Mouse (Mus musculus) liver, adult 2 months (tissue): ENCODE results near the gene Paxx. TPM values are rescaled to one million over a fixed set of nuclear protein-coding genes. Genes with fewer than 3 reads are reported as not detected.

Experiments used
- DNase-seq: peaks from one replicate; pipeline ENCODE4 v3.0.0-alpha.2; 2011; ENCODE audit warnings: low read depth, low spot score; ENCODE audit errors: extremely low read depth
- H3K27ac ChIP-seq: fragments of 200-500 bp; replicated peaks from 2 replicates; pipeline ENCODE4 v1.5.1; 2012; ENCODE audit warnings: low read depth, mild to moderate bottlenecking, control low read depth, inconsistent platforms, low read length; ENCODE audit not compliant: insufficient read depth
- H3K27me3 ChIP-seq: fragments of 200-500 bp; 2 replicates; pipeline ENCODE4 v1.6.1; 2012; ENCODE audit warnings: mild to moderate bottlenecking, moderate library complexity, low read length, inconsistent platforms; ENCODE audit not compliant: control insufficient read depth, insufficient read depth
- H3K36me3 ChIP-seq: fragments of 200-500 bp; 2 replicates; pipeline ENCODE4 v1.6.1; 2012; ENCODE audit warnings: low read length, inconsistent platforms; ENCODE audit not compliant: control insufficient read depth, insufficient read depth
- H3K4me1 ChIP-seq: fragments of 200-500 bp; 2 replicates; pipeline ENCODE4 v1.6.1; 2011; ENCODE audit warnings: low read length; ENCODE audit not compliant: control insufficient read depth, insufficient read depth
- H3K4me3 ChIP-seq: fragments of 200-500 bp; 2 replicates; pipeline ENCODE4 v1.5.1; 2011; ENCODE audit warnings: low read depth, mild to moderate bottlenecking, control low read depth, low read length, moderate library complexity; ENCODE audit not compliant: insufficient read depth
- H3K79me2 ChIP-seq: fragments of 200-500 bp; 2 replicates; pipeline ENCODE4 v1.6.1; 2012; ENCODE audit warnings: inconsistent platforms, mild to moderate bottlenecking, low read length, moderate library complexity; ENCODE audit not compliant: control insufficient read depth, insufficient read depth
- H3K9ac ChIP-seq: fragments of 200-500 bp; 2 replicates; pipeline ENCODE4 v1.6.1; 2012; ENCODE audit warnings: low read depth, mild to moderate bottlenecking, control low read depth, inconsistent platforms, low read length
- CTCF ChIP-seq: fragments of 200-500 bp; IDR thresholded peaks from 2 replicates; pipeline ENCODE4 v1.5.1; 2011; ENCODE audit warnings: low read depth, low read length, control low read depth
- POLR2A ChIP-seq: fragments of 200-500 bp; IDR thresholded peaks from 2 replicates; pipeline ENCODE4 v1.6.1; 2011; ENCODE audit warnings: low read length, control low read depth; ENCODE audit not compliant: insufficient read depth; ENCODE audit errors: extremely low read depth
- WGBS: fragments of 180-500 bp; shearing (Covaris S2); methylation state at CpG from one replicate; pipeline ENCODE4 v1.1.7; 2018; 5-methylcytosine and 5-hydroxymethylcytosine counted together
- polyA plus RNA-seq: library from polyadenylated mRNA; depleted of rRNA; stranded (reverse); fragments of >200 nt; gene quantifications from 2 replicates; pipeline ENCODE4 v1.2.3, GENCODE M21; 2012
- total RNA-seq: library from RNA; depleted of rRNA; stranded (reverse); fragments of >200 nt; gene quantifications from 2 replicates; pipeline ENCODE4 v1.2.3, GENCODE M21; 2014

Gene Paxx
- total and polyA plus RNA-seq, 2 experiments, result 36.8 to 181 TPM

DNA sequence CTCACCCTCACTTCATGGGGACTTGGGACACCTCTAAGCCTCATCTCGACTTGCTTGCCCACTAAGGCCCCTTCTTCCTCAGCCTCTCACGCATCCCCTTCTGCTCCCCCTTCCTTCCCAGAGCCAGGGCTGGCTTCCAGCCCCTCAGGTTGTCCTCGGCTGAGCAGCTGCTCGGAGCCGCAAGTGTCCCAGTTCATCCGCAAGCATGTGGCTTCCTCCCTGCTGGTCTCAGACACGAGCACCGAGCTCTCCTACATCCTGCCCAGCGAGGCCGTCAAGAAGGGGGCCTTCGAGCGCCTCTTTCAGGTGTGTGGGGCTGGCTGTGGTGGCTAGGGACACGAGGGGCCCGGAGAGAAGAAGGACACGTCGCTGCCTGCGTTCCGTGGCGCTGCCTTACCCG, 19.8 kb downstream of the Paxx start:
- Histone ChIP-seq H3K27me3 (no peaks in the 10 kb centered on the region), H3K4me3 (no peak overlapping the region), H3K27ac (no peak overlapping the region), H3K79me2 (no peaks in the 10 kb centered on the region), H3K36me3 (no peaks in the 10 kb centered on the region), H3K4me1 (no peaks in the 10 kb centered on the region), H3K9ac (no peak overlapping the region)
- no peak for DNase-seq
- TF ChIP-seq POLR2A (no peak), CTCF (no peak)
- WGBS, result 89% methylated on average over 20 of the region's 20 CpGs

- 89% methylated on average over 10 of the region's 10 CpGs for WGBS
- DNase-seq, result no peak
- no peak overlapping the region for H3K4me3 ChIP-seq
Observed at GRCm38 (mm10) chr2:25436286-25436820, 24.5 kb downstream of the Paxx start.

GRCm38 (mm10) chr2:25434292-25434691, 26.6 kb downstream of the Paxx start:
- no peak for DNase-seq
- Histone ChIP-seq H3K27me3 (no peaks in the 10 kb centered on the region), H3K27ac (no peak overlapping the region), H3K79me2 (peaks cover 6% of the 10 kb centered on the region; the same call in 1 of the 2 replicates), H3K4me3 (no peak overlapping the region), H3K4me1 (0 out of 2 replicates have a peak, but pooled peaks cover 1% of the 10 kb centered on the region), H3K9ac (no peak overlapping the region), H3K36me3 (no peaks in the 10 kb centered on the region)
- no peak for TF ChIP-seq CTCF
- no peak for TF ChIP-seq POLR2A
- WGBS, result 87% methylated on average over 8 of the region's 8 CpGs

More at GRCm38 (mm10) chr2:25436286-25436820, 24.5 kb downstream of the Paxx start:
- Histone ChIP-seq H3K9ac (no peak overlapping the region), H3K4me1 (no peaks in the 10 kb centered on the region), H3K79me2 (no peaks in the 10 kb centered on the region), H3K36me3 (no peaks in the 10 kb centered on the region), H3K27me3 (no peaks in the 10 kb centered on the region), H3K27ac (no peak overlapping the region)
- TF ChIP-seq POLR2A, result no peak
- TF ChIP-seq CTCF, result no peak

- Histone ChIP-seq H3K79me2 (peaks cover 6% of the 10 kb centered on the region; the same call in 1 of the 2 replicates), H3K36me3 (no peaks in the 10 kb centered on the region), H3K4me1 (peaks cover 3% of the 10 kb centered on the region; the same call in 1 of the 2 replicates), H3K27me3 (no peaks in the 10 kb centered on the region), H3K4me3 (no peak overlapping the region), H3K9ac (no peak overlapping the region), H3K27ac (no peak overlapping the region)
- TF ChIP-seq POLR2A, result no peak
- no peak for TF ChIP-seq CTCF
- DNase-seq, result no peak
- WGBS, result 93% methylated on average over 17 of the region's 17 CpGs
Observed at GRCm38 (mm10) chr2:25433101-25433500, 27.8 kb downstream of the Paxx start.

DNA sequence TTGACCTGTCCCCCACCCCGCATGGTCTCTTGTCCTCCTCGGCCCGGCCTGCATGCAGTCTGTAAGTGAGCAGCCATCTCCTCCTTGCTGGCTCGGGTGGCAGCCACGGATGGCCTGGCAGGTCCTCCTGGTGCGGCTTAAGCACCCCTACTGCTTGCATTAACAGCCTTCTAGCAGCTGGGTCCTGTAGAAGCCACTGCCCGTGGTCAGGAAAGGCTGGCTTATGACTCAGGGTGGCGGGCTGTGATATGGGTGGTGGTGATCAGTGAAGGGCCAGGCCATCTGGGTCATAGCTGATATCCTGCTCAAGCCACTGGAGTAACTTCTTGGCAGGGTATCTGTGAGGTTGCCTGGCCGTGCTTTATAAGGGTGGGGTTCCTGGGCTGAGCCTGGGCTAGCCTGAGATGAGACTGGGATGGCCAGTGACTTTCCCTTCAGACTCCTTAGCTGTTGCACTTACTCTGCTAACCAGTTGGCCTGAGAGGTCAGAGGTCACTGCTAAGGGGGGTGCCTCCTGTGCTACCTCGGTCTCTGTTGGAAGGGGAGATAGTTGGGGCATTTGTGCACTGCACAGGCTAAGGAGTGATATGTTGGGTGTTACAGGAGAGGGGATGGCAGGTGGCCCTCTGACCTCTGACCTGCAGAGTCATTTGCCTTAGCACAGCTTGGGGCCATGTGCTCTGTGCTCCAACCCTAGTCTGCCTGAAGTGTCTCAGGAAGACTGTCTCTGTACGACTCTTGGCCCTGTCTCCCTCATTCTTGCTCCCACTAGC, 28.4 kb downstream of the Paxx start:
- Histone ChIP-seq H3K79me2 (peaks cover 6% of the 10 kb centered on the region; the same call in 1 of the 2 replicates), H3K27ac (no peak overlapping the region), H3K9ac (no peak overlapping the region), H3K36me3 (no peaks in the 10 kb centered on the region), H3K4me3 (no peak overlapping the region), H3K4me1 (peaks cover 3% of the 10 kb centered on the region; the same call in 1 of the 2 replicates), H3K27me3 (no peaks in the 10 kb centered on the region)
- no peak for TF ChIP-seq CTCF
- TF ChIP-seq POLR2A, result no peak
- no peak for DNase-seq
- WGBS, result 92% methylated on average over 11 of the region's 11 CpGs
